Mouse (Mus musculus) cerebellum, adult 9-11 months (tissue): ENCODE measurements around the gene Vmn2r2.

Experiments
- DNase-seq: peaks from one replicate; pipeline ENCODE4 v3.0.0; 2022

The Vmn2r2 gene

GRCm38 (mm10) chr3:64141878-64142508, at the start of gene Vmn2r2:
TSS of gene Vmn2r2 (minus strand) at chr3:64141928.
- DNase-seq: no peak

DNA sequence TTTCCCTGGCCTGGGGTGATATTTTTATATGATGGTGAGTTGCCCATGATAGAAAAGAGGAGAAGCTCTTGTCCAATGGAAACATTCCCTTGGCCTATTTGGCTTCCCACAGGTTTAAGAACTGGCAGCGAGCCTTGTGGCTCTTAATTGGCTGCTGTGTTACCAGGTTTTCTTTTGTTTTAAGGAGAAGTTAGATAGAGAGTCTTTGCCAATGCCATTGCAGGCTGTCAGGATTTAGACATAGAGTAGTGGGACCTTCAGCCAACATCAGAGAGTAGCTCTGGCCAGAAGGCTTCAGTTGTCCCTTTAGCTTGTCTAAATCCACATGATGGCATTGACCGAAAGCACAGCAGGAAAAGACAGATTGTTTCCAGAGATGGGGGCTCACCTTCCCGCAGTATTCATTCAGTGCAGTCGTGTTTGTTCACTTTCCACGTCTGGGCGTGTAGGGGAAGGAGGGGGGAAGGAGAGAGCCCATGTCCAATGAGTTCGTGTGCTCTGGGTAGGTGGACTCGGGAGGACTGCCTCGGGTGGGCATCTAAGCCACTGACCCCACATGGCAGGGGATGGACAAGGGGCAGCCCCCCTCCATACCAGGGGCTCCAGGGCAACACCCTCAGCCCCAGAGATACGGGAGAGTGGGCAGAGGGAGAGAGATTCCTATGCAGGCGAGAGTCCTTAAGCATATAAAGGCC, 28.2 kb downstream of the Vmn2r2 start:
- DNase-seq: peak; percentile 28

DNA sequence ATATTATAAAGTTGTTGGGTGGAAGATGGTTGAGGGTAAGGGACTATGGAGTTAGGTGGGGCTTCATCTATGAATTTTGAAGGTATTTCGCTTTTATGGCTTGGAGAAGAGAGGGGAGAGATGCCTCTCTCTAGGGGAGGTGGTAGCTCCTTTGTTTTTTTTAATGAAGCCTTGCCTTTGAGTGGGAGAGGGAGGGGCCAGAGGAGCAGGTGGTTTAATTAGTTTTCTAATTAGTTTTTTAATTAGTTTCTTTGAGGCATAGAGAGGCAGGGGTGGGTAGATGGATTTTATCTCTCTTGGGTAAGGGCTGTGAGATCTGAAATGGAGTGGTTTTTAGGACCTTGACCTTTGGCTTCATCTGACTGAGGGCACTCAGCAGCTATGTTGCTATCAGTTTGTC, 29.0 kb downstream of the Vmn2r2 start:
- DNase-seq: peak; percentile 14

DNA sequence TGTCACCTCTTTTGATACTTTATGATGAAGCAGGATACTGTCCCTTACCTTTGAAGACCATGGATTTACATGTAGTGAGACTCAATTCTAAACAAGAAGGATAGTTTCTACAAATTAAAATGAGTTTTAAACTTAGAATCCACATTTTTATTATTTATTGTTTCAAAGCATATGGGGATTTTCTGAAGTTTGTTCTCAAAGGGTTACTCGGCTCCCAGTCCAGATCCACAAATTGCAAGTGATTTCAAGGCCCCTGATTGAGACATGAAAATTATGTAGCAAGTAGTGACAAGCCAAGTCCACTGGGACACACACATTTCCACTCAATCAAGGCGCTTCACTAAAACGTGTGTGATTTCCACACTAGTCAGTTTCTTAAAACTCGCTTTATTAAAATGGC, 60.5 kb downstream of the Vmn2r2 start, which contains the start of gene Vmn2r1:
Gene Vmn2r1, plus strand, starts transcription at position 301 of the 400 bp plus-strand sequence.
- DNase-seq: no peak
